Mouse (Mus musculus): ENCODE measurements around the gene Fxr1. TPM values are rescaled to one million over a fixed set of nuclear protein-coding genes. Genes with fewer than 3 reads are reported as not detected.
"Not testable (repeated sequence)": the region's sequence is repeated elsewhere in the genome, so short reads cannot be mapped to it uniquely, and the experiment has no call there.

Gene Fxr1
- 100 to 1,000 TPM; 158 to 160 TPM for total RNA-seq (2021)
- long read RNA-seq, experiment 1, transcript Fxr1-201 (17 exons, 2,459 nt) = major isoform, 32 of 69 reads
- long read RNA-seq, experiment 1, partial matches to known transcripts = 6 of 69 reads
- long read RNA-seq, experiment 1, other reads (novel, unspliced or antisense) = 27 of 69 reads
- long read RNA-seq, experiment 2, transcript Fxr1-201 (17 exons, 2,459 nt) = major isoform, 27 of 69 reads
- long read RNA-seq, experiment 2, partial matches to known transcripts = 5 of 69 reads
- long read RNA-seq, experiment 2, other reads (novel, unspliced or antisense) = 33 of 69 reads

DNA sequence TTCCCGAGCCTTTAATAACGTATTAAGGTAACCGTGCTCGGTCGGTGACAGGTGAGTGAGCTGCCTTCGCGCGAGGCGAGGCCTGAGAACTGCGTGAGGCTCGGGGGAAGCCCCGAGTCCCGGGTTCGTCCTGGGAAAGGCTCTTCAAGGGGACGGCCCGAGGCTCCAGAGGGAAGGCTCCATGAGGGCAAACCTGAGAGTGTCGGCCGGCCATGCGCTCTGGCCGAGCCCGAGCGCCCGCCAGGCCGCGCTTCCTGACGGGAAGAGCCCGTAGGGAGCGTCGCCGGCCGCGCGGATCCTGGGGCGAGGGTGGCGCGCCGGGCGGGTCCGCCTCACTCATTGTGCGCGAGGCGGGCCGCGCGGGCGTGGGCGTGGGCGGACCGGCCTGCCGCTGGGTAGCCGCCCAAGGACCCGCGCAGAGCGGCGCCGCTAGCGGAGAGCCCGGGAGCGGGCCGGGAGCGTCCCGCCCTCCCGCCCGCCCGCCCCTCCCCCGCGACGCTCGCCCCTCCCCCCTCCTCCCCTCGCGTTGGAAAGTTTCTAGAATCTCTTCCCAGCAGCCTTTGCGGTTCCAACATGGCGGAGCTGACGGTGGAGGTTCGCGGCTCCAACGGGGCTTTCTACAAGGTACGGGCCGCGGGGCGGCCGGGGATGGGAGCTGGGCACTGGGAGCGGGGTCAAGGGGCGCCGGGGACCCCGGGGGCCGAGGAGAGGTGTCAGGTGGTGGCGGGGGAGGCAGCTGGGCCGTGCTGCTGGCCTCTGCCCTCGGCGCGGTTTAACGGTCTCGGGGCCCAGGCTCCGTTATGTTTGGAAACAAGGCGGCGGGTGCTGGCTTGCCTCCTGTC is at the start of gene Fxr1:
Fxr1 (plus strand) TSS at position 404 of the 842 bp plus-strand sequence.
- DNase-seq = peak; percentile 89 to 94
- intact Hi-C loops (cut with DNase I) = loop anchor here (1.0 to 10.0 kb wide), 2 partner anchors 30 to 55 kb away; no protein-coding TSS in a partner anchor

DNA sequence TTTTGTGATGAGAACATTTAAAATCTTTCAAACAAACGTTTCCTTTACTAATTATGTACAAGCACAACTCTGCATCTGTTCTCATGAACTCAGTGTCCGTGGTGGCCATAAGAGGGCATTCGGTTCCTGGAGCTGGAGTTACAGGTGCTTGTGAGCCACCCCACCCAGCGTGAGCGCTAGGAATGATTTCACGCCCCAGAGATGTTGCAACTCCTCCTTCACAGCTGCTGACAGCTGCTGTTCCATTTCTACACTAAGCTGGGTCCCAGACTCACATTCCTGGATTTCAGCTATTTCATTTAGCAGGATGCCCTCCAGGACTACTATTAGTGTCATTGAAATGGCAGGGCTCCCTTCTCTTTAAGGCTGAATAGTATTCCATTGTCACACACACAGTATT is 40.3 kb upstream of the Fxr1 start:
- intact Hi-C loops (cut with DNase I) = no loop called here

DNA sequence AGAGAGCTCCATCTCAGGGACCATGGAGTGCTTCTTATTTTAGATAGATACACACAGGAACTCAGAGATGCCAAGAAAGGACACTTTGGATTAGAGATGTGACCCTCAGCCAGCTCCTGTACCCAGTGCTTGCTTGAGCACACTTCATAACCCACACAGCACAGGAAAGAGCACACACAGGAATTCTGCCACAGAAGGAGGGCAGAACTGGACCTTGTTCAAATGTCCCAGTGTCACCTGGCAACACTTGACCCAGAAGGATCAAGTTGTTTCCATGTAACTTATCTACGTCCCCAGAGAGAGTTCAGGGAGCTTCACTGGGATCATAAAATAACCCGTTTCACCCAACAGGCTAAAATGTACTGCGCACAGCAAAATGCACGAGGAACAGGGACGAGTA is 37.0 kb upstream of the Fxr1 start:
- intact Hi-C loops (cut with DNase I) = no loop called here
- DNase-seq = no peak

More for the DNA sequence above, 40.3 kb upstream of the Fxr1 start:
- peak; percentile 17 to 18 for DNase-seq

DNA sequence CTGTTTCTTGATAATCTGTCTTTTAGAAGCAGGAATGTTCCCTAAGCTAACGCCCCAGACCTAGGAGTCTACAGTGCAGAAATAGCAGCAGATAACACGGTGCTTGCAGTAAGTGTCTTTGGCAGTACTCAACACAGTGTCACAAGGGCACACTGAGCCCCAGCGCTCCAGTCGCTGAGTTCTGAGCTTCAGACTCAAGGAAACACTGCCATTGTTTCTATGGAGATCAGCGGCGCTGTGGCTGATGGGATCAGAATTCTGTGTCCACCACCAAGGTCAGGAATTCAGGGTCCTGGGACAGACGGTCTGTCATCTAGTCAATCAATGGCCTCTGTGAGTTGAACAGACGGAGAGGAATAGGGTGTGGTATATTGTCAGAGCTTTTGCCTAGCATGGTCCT is 30.4 kb upstream of the Fxr1 start:
- peak; percentile 33 to 56 for DNase-seq
- intact Hi-C loops (cut with DNase I) = loop anchor here (1.0 kb wide), 1 partner anchor 31 kb away; no protein-coding TSS in a partner anchor

DNA sequence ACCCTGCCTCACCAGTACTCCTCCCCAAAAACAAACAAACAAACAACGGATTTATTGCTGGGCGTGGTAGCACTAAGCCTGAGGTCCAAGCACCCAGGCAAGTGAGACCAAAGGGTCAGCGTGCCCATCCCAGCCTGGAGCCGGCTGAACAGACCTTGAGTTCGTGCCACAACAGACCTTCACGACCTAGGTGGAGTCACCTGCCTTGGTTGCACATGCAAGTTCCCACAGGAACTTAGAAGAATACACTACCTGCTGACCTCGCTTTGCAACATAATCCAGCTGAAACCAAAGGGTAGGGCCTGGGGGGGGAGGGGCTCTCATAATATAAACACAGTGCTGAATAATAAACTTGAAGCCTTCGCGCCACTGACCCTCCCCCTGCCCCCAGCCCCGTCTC is 29.3 kb upstream of the Fxr1 start:
- no peak for DNase-seq
- intact Hi-C loops (cut with DNase I) = no loop called here

DNA sequence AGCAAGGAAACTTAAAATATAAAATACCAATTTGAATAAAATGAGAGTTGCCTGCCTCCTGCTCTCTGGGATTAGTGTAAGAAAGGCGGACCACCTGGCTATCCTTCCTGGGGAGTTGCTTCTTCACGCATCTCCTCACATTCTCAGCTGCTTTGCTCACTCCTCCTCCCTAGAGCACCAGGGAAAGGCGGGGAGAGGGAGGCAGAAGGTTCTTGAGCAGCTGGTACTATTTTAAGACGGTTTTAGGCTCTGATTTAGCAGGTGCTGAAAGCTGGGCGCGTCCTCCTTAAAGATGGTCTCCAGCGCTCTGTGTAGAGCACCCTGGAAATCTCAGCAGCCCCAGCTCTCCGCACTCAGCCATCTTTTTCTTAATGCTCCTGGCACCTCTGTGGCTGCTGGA is 28.8 kb upstream of the Fxr1 start:
- DNase-seq = no peak
- intact Hi-C loops (cut with DNase I) = no loop called here

DNA sequence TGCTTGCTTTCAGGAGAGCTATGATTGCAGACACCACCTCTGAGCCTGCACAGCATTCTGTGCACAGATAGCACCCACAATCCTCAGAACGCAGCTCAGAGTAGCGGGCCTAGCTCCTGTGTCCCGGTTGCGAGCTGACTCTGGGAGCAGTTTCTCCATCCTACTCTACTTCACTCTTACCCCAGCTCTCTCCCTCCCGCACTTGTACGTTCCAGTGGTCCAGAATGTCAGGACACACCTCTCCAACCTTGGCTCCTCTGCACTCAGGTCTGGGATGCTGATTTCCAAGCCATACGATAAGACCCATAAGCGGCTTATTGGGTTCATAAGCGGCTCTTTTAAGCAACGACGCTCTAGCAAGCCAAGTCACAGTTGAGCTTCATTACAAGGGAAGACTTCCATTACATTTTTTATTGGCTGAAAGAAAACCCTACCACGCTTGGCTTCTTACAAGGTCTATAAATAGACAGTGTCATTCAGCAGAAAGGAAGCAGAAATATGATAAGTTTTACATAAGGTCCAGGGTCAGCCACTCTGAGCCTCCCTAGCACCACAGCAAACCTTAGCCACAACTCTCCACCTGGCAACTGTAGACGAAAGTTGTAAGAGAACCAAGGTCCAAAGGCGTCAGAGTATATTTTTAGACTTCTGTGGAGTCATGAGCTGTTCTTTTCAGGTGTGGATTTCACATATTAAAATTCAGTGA is 26.2 kb upstream of the Fxr1 start:
- peak; percentile 5 to 6 for DNase-seq
- intact Hi-C loops (cut with DNase I) = no loop called here

DNA sequence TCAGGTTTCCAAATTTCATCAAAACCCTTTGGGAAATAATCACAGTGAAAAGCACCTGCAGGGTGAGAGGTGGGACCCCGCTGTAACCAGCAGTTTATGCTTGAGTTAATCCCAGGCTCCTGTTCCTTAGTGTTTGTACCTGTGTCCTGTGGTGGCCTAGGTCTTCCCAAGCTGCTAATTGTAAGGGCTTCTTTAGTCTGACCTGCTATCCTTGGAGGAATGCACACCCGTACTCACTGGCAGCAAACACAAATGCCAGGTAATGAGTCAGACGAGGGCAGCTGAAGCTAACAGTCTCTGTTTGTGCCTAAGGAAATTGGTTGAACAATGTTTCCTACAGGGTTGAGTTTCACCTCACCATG is 25.6 kb upstream of the Fxr1 start:
- intact Hi-C loops (cut with DNase I) = no loop called here
- peak in 1 of 2 experiments; percentile 7 for DNase-seq

DNA sequence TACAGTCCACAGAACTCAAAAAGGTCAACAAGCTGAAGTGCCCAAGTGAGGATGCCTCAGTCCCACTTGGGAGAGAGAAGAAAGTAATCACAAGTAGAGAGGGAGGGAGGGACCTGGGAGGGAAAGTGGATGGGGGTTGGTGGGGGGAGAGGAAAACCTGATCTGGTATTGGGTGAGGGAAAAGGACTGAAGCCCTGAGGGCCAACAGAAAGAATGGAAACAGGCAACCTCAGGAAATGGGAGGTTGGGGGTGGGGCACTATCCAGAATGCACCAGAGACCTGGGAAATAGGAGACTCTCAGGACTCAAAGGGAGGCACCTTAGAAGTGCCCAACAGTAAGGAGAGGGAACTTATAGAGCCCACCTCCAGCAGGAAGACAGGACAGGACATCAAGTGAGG is 18.1 kb upstream of the Fxr1 start:
- intact Hi-C loops (cut with DNase I); DNase-seq: not testable (repeated sequence)

DNA sequence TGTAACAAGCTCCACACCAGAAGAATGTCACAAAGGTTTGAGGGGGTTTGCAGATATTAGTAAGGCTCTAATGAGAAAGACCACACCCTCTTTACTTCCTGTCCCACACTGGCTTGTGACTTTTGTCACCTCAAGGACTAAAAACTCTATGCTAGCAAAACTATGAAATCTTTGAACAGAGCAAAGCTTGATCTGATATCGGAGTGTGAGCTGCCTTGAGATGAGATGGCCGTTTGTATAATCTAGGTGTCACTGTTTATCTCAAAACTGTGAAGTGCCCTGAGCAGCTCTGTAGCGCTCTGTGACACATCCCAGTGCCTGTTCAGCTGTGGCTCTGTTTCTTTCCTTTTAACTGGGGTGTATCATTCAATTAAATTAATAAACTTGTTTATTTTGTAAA is 15.9 kb upstream of the Fxr1 start:
- intact Hi-C loops (cut with DNase I) = no loop called here
- DNase-seq = no peak

DNA sequence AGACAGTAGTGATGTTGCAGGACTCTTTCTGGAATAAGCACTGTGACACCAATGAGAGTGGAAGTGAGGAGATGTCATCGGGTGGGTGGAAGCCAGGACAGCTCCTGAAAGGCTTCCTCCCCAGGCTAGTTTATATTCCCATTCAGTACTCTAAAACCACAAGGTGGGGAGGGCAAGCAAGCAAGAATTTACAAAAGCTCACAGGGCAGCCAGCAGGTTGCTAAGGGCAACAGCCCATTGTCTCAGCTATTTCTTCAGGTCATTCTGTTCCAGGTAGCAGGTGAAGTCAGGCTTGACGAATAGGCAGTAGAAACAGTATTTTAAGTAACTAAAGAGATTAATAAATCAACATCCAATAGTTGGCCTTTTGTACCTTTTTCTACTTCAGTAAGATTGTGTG is 13.4 kb upstream of the Fxr1 start:
- intact Hi-C loops (cut with DNase I) = no loop called here

DNA sequence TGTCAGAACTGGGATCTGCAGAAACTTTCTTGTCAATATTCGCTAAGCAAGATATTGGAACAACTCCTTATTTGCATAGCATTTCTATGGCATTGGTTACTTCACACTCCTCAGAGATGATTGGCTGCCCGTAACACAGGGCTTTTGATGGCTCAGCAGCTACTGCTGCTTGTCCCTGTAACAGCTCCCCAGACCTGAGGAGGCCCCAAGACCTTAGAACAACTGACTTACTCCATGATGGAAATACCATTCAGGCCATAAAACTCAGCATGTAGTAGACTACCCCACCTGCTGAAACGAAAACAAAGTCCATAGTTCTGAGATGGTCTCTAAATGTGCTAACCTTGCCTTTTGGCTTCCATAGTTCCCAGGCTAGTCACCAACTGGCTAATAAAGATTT is 12.9 kb upstream of the Fxr1 start:
- intact Hi-C loops (cut with DNase I) = no loop called here
- no peak for DNase-seq

More for the DNA sequence above, 13.4 kb upstream of the Fxr1 start:
- DNase-seq = no peak

DNA sequence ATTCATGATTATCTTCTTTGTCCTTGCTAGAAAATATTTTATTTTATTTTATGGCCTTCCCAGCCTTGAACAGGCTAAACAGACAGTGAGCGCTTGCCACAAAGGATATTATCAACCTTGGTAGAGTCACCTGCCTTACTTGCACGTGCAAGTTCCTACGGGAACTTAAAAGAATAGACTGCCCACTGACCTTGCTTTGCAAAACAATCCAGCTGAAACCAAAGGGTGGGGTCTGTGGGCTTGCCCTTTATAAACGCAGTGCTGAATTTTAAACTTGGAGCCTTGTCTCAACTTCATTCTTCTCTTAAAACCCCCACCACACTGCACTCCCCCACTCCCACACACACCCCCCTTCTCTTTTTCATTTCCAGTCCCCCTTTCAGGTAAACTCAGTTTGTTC is 12.1 kb upstream of the Fxr1 start:
- no peak for DNase-seq
- intact Hi-C loops (cut with DNase I) = no loop called here

DNA sequence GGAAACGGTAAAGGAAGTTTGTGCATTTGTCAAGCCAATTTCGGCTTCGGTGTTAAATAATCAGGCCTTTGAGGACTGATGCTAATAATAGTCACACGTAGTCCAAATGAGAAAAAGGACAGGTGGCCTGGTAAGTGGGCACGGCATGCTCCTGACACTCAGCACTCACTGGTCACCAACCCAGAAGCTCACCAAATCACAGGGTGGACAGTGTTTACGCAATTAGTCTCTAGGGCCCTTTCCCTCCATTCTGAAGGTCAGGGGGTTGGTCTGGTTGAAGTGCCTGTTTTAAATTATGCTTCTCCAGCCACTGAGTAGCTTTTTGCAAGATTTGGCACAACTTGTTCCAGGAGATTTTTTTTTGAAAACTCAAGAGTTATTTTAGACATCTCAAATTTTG is 11.6 kb upstream of the Fxr1 start:
- peak; percentile 14 to 37 for DNase-seq
- intact Hi-C loops (cut with DNase I) = no loop called here

DNA sequence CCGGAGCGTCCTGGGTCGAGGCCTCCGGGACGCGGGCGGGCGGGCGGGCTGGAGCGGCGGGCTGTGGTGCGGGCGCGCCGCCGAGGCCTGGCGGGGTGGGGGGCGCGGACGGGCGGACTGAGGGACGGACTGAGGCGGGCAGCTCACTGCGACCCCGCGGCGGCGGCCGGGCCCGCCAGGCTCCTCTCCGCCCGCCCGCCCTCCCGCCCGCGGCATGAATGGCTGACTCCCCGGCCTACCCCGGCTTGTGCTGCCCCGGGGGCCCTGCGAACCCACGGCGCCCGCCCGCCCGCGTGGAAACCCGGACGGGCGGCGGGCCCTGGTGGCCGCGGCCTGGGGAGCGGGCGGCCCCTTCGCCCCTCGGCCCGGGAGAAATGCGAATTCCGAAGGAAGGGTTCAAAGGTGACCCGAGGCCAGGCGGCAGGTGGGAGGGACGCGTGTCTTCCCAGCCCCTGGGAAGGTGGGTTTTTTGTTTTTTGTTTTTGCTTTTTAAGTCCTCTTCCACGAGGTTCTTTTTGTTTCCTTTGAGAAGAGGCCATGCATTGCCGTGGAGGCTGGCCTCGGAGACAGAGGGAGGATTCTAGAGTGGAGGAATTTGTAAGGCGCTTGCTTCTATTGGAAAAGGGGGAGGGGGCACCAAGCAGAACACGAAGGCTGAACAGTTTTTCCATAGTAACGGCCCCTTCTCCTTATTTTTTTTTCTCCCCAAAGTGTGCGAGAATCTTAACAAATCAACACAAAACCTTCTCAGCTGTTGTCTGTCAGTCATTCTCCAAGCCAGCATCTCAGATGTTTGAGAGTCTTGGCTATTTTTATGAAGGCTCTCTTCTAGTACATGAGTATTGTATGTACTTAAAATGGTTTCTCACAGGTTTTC is 877 bp downstream of the Fxr1 start:
- DNase-seq = peak; percentile 8 to 34
- intact Hi-C loops (cut with DNase I) = loop anchor here (1.0 to 10.0 kb wide), 2 partner anchors 31 to 54 kb away; no protein-coding TSS in a partner anchor

DNA sequence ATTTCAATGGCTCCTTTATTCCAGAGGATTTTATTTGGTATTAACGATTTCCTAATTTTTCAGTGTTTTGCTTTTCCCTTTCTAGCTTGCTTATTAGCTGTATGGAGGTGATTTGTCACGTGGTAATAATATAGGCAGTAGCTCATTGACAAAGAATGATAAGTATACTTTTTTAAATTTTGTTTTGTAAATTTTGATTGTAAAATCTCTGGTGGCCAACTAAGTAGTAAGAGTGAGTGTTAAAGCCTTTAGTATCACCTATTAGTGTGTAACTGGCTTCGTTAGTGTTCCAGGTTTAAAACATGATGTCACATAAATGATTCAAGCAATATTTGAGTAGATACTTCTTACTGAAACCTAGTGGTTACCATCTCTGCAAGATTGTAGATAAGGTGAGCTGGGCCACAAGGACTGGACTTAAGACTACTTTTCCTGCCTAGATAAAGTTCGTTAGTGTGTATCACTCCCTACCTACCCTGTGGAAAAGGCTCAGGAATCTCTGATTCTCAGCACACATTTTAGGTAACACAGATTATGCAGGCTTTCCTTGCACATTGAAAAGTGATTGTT is 1.6 kb downstream of the Fxr1 start:
- DNase-seq = no peak
- intact Hi-C loops (cut with DNase I) = loop anchor here (10.0 kb wide), 1 partner anchor 53 kb away; no protein-coding TSS in a partner anchor

DNA sequence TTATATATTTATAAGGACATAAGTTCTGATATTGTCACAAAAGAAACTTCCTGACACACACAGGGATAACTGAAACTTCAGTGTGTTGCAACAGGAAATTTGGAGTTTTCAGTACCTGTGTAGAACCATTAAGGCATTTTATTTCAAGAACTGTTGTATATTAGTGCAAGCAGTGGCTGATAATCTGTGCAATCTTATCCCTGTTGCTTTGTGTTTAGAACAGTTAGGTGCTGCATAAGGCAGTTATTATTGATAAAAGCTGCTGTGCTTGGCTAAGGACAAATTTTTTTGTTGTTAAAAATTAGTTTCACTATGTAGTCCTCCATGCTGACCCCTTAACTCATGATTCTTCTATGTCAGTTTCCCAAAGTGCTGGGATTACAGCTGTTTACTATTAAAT is 9.2 kb downstream of the Fxr1 start:
- no peak for DNase-seq
- intact Hi-C loops (cut with DNase I) = loop anchor here (10.0 kb wide), 1 partner anchor 46 kb away; no protein-coding TSS in a partner anchor

DNA sequence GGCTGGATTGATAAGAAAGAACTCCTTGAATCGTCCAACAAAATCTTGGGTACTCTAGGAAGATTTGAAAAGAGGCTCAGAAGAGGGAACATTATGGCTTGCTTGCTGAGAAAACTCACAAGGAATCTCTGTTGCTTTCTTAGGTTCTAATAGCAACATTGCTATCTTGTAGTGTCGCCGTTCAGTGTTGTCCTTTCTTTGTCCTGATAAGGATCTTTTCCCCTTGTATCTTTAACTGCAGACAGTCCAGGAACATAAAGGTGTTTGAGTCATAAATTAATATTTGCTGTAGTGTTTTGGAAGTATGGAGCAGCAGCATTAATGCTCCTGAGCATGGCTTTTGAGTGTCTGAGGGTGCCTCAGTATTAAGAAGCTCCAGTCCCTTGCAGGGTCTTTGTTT is 10.9 kb downstream of the Fxr1 start:
- intact Hi-C loops (cut with DNase I) = no loop called here
- DNase-seq = no peak

DNA sequence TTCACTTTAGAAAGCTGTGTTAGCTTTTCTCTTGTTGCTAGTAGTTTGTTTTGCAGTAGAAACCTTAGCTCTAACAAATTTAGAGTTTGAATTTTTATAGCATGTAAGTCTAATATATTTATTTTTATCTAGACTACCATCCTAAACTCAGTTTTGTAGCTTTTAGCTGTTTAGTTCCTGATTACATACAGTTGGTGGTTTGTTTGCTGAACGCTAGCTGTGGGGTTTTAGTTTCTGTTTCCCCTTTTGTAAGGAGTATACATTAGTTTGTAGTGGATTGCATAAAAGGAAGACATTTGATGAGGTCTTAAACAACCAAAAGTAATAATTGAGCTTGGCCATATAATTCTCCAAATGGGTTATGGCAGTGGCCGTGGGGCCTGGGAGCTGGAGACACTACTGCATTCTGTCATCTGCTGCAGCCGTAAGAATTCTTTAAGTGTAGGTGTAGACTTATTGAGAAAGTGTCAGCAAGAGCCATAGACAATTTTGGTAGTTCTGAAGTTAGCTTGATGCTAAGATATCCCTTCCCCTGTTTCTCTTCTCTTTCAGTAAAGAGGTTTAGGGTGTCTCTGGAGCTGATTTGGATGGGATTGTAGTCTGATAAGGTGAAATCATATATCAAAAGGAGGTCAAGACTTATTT is 14.1 kb downstream of the Fxr1 start:
- no peak for DNase-seq
- intact Hi-C loops (cut with DNase I) = no loop called here

All from heart, postnatal 14 days (tissue).